Mouse (Mus musculus) layer of hippocampus, adult 11-12 months (tissue): ENCODE measurements around the gene Polr1c.

ENCODE experiments used
- DNase-seq: peaks from one replicate; pipeline ENCODE4 v3.0.0; 2022; ENCODE audit warnings: low spot score

Polr1c gene

GRCm38 (mm10) chr17:46265918-46266618, 18.2 kb upstream of the Polr1c start:
- DNase-seq = peak; percentile 90

DNA sequence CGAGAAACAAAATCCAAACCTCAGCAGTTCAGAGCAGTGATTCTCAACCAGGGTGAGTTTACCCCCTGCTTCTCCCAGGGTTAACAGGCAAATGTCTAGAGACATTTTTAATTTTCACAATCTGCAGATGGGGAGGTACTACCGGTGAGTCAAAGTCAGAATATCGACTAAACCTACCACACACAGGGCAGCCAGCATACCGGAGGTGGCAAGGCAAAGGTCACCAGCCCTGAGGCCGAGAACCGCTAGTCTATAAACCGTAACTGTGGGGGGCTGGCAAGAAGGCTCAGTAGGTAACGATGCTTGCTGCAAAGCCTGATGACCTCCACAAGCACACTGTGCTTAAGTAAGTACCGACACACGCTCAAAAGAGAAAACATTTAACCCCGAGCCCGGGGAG, 17.6 kb upstream of the Polr1c start:
- DNase-seq = no peak

GRCm38 (mm10) chr17:46262201-46262694, 14.4 kb upstream of the Polr1c start:
- DNase-seq = no peak

DNA sequence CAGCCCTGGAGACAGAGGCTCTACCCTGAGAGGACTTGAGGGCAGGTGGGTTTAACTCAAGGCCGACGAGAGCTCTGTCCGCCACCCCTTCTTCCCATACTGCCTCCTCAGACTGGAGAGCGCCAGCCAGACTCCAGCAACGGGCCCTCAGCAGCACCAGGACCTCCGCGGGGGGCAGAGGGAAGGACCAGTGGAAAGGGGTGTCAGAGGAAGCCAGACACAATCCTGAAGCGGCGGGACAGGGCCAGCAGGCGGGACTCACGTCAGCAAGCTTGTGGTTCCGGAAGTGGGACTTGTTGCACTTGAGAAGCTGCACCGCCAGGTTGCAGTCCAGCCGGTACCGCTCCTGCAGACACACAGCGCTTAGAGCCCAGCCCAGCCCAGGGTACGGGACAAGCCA, 11.8 kb upstream of the Polr1c start:
- no peak for DNase-seq

- DNase-seq = no peak
Measured at GRCm38 (mm10) chr17:46258279-46259053, 10.6 kb upstream of the Polr1c start.

DNA sequence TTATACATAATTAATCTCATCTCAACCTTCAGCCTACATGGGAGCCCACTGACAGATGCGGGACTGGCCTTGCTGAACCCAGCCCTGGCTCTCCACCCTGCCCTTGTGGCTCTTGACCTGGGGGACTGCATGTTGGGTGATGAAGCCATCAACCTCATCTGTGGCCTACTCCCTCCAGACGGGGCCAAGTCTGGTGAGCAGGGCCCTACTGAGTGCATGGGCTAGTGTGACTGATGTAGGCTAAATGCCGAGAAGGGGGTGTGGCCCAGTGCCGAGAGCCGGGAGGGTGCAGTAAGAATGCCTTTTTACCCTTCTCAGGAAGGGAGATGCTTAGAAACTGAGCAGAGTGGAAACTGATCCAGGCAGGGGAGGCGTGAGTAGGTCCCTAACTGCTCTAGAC, 7.3 kb upstream of the Polr1c start:
- no peak for DNase-seq

GRCm38 (mm10) chr17:46254106-46254505, 6.3 kb upstream of the Polr1c start:
- no peak for DNase-seq

DNA sequence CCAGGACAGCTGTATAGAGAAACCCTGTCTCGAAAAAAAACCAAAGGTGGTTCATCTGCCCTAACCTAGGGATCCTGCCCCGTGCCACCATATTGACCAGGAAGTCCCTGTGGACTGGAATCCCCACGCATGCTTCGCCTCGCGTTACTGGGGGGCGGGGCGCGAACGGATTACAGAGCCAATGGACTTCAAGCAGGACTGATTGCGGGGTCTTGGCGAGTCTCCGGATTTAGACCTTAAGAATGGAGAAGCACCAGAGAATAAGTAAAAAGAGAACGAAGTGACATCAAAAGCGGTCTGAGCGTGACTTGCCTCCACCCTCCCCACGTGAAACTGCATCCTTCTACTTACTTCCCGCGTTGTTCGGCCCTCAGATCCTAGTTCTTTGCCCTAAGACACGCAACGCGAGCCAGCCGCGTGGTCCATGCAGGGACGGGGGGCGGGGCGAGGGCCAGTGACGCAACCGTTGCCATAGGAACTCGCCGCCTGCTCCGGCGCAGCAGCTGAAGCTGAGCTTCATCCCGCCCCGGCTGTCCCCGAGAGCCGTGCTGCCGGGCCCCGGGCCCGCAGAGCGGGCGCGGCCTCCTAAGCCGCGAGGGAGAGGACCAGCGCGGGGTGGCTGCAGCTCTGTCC, 5.7 kb upstream of the Polr1c start, which contains the start of gene Lrrc73:
TSS of gene Lrrc73 (plus strand) at position 80 of the 633 bp plus-strand sequence.
- DNase-seq = peak; percentile 92

GRCm38 (mm10) chr17:46252571-46253451, 5.0 kb upstream of the Polr1c start:
- peak; percentile 60 for DNase-seq

DNA sequence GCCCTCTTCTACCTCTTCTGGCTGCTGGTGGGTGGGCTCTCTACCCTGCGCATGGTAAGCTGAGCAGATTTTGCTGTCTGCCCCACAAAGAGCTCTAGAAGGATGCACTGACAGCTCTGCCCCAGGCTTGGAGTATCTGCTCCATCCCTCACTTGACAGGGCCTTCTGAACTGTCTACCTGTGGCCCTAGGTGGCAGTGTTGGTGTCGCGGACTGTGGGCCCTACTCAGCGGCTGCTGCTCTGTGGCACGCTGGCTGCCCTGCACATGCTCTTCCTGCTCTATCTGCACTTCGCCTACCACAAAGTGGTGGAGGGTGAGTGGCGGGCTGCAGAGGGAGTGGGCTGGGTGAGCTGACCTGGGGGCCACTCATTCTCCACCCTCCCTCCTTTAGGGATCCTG, 3.3 kb upstream of the Polr1c start:
- no peak for DNase-seq

- DNase-seq = no peak
Measured at GRCm38 (mm10) chr17:46248189-46248522, 302 bp upstream of the Polr1c start.

DNA sequence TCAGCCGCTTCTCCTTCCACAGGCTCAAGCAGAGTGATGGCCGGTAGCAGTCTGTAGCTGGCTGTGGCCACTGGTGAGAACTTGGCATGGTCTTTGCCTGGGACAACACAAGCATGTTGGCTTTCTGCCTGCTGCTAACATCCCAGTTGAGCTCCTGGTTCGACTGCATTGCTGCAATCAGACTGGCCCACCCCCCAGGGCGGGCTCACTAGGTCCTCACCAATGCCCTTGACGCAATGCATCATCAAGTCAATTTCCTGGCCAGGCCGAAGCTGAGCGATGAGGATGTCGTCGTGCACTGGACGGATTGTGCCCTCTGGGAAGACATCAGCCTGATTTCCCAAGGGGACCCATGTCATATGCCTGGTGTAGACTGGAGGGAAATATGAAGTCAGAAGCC, 3.3 kb downstream of the Polr1c start:
- DNase-seq = no peak

GRCm38 (mm10) chr17:46243624-46244023, 4.2 kb downstream of the Polr1c start:
- DNase-seq = no peak

GRCm38 (mm10) chr17:46242993-46243392, 4.9 kb downstream of the Polr1c start:
- DNase-seq = no peak

DNA sequence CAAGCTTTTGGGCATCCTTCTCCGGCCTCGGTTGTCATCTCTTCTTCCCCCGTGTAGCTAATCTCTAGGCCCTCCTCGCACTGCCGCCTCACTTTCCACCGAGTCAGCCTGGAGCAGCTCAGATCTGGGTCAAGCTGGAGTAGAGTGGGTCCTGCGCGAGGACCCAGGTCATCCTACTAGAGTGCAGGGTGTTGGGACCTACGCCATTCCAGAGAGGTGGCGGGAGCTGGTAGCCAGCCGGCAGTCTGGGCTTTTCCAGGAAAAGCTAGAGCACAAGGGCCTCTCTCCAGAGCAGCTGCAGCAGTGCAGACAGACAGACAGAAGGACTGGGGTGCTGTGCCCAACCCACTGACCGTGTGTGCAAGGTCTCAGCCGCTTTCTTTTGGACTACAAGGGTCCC, 5.6 kb downstream of the Polr1c start:
- DNase-seq = no peak

- no peak for DNase-seq
Measured at GRCm38 (mm10) chr17:46241471-46241870, 6.4 kb downstream of the Polr1c start.

- no peak for DNase-seq
Measured at GRCm38 (mm10) chr17:46239516-46240114, 8.2 kb downstream of the Polr1c start.

- no peak for DNase-seq
Measured at GRCm38 (mm10) chr17:46237480-46237879, 10.4 kb downstream of the Polr1c start.

GRCm38 (mm10) chr17:46237079-46237478, 10.8 kb downstream of the Polr1c start:
- no peak for DNase-seq

- DNase-seq = no peak
Measured at GRCm38 (mm10) chr17:46236067-46236466, 11.8 kb downstream of the Polr1c start.

- no peak for DNase-seq
Measured at GRCm38 (mm10) chr17:46227576-46227975, 20.3 kb downstream of the Polr1c start.

- DNase-seq = no peak
Measured at GRCm38 (mm10) chr17:46221601-46222000, 26.3 kb downstream of the Polr1c start.
